Mouse (Mus musculus): ENCODE results near the gene Mrvi1.

- TF ChIP-seq POLR2A (IDR thresholded peaks at IDR 0.05; ENCODE audit: insufficient read depth, low read depth, low read length) (no peak), EP300 (IDR thresholded peaks at IDR 0.05; ENCODE audit: insufficient read depth, low read depth, low read length) (no peak)
Measured at GRCm38 (mm10) chr7:110981036-110981435, 1.2 kb downstream of the Mrvi1 start.
